Mouse (Mus musculus) regulatory T cell (primary cell): ENCODE data around the gene Sh2d7.
"Not testable (repeated sequence)": the region's sequence is repeated elsewhere in the genome, so short reads cannot be mapped to it uniquely, and the experiment has no call there.

Experiments
- in situ Hi-C: fragments of 300-600 bp; cut with MboI, MseI; formaldehyde crosslinking; loops from one replicate; pipeline ENCODE4 v1.15.1; 2025; ENCODE audit warnings: high pct_unique_total_duplicates

The Sh2d7 gene

GRCm38 (mm10) chr9:54544212-54544953, 5.6 kb downstream of the Sh2d7 start:
- in situ Hi-C loops, result no loop called here

GRCm38 (mm10) chr9:54544954-54545315, 6.2 kb downstream of the Sh2d7 start:
- in situ Hi-C loops, result no loop called here

- in situ Hi-C loops, result no loop called here
These were observed 8.8 kb downstream of the Sh2d7 start for GRCm38 (mm10) chr9:54547536-54547935.

GRCm38 (mm10) chr9:54549433-54549832, 10.6 kb downstream of the Sh2d7 start:
- in situ Hi-C loops, result no loop called here

GRCm38 (mm10) chr9:54552409-54552808, 13.6 kb downstream of the Sh2d7 start:
- in situ Hi-C loops, result no loop called here

- in situ Hi-C loops, result no loop called here
These were observed 16.3 kb downstream of the Sh2d7 start for GRCm38 (mm10) chr9:54555044-54555443.

GRCm38 (mm10) chr9:54558731-54559130, 19.9 kb downstream of the Sh2d7 start:
- in situ Hi-C loops, result no loop called here

- in situ Hi-C loops, result no loop called here
These were observed 21.1 kb downstream of the Sh2d7 start, which contains the start of gene Cib2 for GRCm38 (mm10) chr9:54559771-54560471. Gene Cib2 (minus strand): TSS chr9:54560218.

GRCm38 (mm10) chr9:54560831-54561601, 22.2 kb downstream of the Sh2d7 start:
- in situ Hi-C loops, result no loop called here

GRCm38 (mm10) chr9:54566958-54567357, 28.2 kb downstream of the Sh2d7 start:
- in situ Hi-C loops, result no loop called here

GRCm38 (mm10) chr9:54568732-54569131, 29.9 kb downstream of the Sh2d7 start:
- in situ Hi-C loops, result no loop called here

- in situ Hi-C loops, result no loop called here
These were observed 32.5 kb downstream of the Sh2d7 start for GRCm38 (mm10) chr9:54571130-54571839.

- in situ Hi-C loops, result no loop called here
These were observed 44.9 kb downstream of the Sh2d7 start for GRCm38 (mm10) chr9:54583712-54584111.

GRCm38 (mm10) chr9:54584127-54584526, 45.3 kb downstream of the Sh2d7 start:
- in situ Hi-C loops, result not testable (repeated sequence)

GRCm38 (mm10) chr9:54585839-54586198, 47.0 kb downstream of the Sh2d7 start:
- in situ Hi-C loops, result no loop called here

GRCm38 (mm10) chr9:54586199-54587061, 47.6 kb downstream of the Sh2d7 start, which contains the start of gene Idh3a:
Gene Idh3a (plus strand): TSS chr9:54586334.
- in situ Hi-C loops, result no loop called here

GRCm38 (mm10) chr9:54587863-54588262, 49.1 kb downstream of the Sh2d7 start:
- in situ Hi-C loops, result no loop called here

GRCm38 (mm10) chr9:54593652-54594051, 54.9 kb downstream of the Sh2d7 start:
- in situ Hi-C loops, result not testable (repeated sequence)
